Mouse (Mus musculus) cerebral cortex, adult 2 months (tissue): ENCODE results near the gene Slc45a3.

Source experiments
- whole genome bisulfite sequencing: fragments of 180-500 bp; shearing (Covaris S2); methylation state at CpG from one replicate; pipeline ENCODE4 v1.1.7; 2018; 5-methylcytosine and 5-hydroxymethylcytosine counted together

The Slc45a3 gene

GRCm38 (mm10) chr1:131962606-131963084 is at the start of gene Slc45a3:
Gene Slc45a3 (plus strand): TSS chr1:131962967.
- WGBS: under 1% methylated on average over 35 of the region's 35 CpGs

DNA sequence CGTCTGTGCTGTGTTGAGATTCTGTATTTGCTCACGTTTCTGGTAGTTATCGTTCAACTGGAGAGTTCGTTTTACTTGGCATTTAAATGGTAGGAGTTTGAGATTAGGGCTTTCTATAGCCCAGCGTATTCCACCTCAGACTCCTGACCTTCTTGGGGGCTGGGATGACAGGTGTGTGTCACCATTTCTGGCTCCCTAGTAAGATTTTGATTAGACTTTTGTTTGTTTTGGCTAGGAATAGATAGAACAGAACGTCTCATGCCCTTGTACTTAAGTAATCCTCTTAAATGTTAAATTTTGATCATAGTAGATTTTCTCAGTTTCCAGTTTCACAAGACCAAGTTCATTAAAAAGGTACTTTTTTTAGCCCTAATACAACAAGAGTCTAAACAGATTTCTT is 45.1 kb upstream of the Slc45a3 start:
- 62% methylated on average over 6 of the region's 6 CpGs for WGBS

DNA sequence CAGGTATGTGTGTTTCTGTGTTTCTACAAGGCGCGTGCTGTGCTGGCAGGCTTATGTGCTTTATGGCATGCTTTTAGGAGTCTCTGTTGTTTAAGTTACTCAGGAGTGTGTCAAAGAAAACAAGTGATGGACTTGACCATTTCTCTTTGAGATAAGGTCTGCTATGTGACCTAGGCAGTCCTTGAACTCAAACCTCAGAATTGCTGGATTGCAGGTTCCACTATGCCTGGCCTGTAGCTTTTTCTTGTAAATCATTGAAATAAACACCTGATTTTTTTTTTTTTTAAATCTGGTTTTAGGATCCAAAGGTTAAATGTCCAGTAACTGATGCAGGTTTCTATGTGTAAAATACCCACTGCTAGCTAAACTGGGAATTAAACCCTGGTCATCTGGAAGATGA is 43.7 kb upstream of the Slc45a3 start:
- WGBS: 98% methylated on average over 2 of the region's 2 CpGs

DNA sequence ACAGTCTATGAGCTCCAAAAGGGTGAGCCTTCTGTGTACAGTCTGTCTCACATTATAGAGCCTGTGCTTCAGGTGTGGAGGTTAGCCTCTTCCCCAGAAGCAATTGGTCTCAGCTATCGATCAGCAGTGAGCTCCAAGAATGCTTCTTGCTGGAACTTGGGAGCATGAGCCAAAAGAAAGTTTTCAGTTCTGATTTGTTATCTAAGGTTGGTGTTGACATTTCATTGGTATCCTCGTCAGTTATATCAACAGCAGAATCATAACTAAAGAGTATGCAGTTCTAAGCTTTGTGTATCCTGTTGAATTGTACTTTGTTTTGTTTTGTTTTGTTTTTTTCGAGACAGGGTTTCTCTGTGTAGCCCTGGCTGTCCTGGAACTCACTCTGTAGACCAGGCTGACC is 40.7 kb upstream of the Slc45a3 start:
- 87% methylated on average over 3 of the region's 3 CpGs for WGBS

GRCm38 (mm10) chr1:131933471-131933870 is 29.3 kb upstream of the Slc45a3 start:
- 81% methylated on average over 2 of the region's 2 CpGs for WGBS

DNA sequence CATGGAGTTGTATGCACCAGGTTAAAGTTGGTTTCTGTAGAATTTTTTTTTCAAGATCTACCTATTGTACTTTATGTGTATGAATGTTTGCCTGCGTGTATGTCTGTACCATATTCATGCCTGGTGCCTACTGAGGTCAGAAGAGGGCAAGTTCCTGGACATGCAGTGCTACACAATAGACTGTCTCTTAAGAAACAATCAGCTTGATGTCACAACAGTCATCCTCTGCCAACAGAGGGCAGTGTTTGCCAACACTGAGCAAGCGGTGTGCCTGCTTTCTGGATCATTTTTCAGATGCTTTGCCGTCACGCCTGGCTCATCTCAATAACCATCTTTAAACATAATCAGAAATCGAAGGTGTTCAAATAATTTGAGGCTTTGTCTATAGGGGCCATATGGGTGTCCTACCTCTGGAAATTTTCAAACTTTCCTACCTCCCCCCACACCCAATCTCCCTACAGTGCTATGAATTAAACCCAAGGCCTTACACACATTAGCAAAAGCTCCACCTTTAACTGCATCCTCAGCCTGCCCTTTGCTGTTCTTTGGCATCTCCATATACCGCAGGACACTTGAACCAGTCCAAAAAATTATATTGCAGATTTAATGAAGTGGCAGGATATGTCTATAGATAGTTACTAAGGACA is 25.0 kb upstream of the Slc45a3 start:
- WGBS: 36% methylated on average over 6 of the region's 6 CpGs

GRCm38 (mm10) chr1:131938811-131939210 is 24.0 kb upstream of the Slc45a3 start:
- 63% methylated on average over 1 of the region's 1 CpGs for WGBS

DNA sequence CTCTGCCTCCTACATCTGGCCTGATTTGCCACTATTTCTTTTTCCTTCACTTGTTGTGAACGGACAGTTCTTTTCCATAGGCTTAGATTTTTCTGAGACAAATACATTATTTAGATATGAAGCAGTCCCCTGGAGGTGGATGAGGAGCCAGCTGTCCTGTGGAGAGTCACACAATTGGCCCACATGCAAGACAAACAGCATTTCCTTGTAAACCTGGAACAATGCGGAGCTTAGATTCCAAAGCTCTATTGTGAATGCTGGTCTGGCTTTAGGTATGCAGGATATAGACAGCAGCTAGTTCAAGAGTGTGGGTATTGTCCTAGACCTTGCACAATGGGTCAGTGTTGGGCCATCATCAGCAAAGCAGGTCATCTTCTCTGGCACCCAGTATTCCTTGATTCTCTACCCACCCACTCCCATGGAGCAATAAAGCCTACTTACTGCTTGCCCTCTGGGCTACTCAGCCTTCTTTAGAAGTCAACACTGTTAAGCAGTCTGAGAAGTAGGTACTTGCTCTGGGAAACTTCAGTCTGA is 22.0 kb upstream of the Slc45a3 start:
- WGBS: 50% methylated on average over 2 of the region's 2 CpGs

DNA sequence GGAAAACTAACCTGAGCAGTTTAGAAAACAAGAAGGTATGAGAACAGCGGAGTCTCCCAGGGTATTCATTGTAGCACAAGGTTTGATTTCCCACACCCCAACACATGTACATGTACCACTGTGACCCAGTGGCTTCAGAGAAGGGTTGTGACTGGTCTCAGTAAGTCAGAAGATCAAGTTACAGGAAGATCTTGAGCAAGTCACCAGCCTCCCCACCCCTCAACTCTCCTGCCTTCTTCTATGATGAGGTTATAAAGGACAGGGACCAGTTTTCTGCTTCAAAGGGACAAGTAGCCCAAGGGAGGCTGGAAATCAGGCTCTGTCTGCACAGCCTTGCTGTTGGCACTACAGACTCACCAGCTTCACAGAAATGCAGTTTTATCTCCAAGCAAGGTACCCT is 21.3 kb upstream of the Slc45a3 start:
- WGBS: 97% methylated on average over 1 of the region's 1 CpGs

- 77% methylated on average over 16 of the region's 16 CpGs for WGBS
Observed at GRCm38 (mm10) chr1:131942621-131943590, 19.9 kb upstream of the Slc45a3 start.

GRCm38 (mm10) chr1:131945674-131946440 is 16.9 kb upstream of the Slc45a3 start:
- WGBS: 80% methylated on average over 10 of the region's 10 CpGs

GRCm38 (mm10) chr1:131946462-131947215 is 16.1 kb upstream of the Slc45a3 start:
- 86% methylated on average over 11 of the region's 11 CpGs for WGBS

GRCm38 (mm10) chr1:131947997-131948525 is 14.7 kb upstream of the Slc45a3 start:
- 72% methylated on average over 1 of the region's 1 CpGs for WGBS

- WGBS: 85% methylated on average over 12 of the region's 12 CpGs
Observed at GRCm38 (mm10) chr1:131954242-131954865, 8.4 kb upstream of the Slc45a3 start.

DNA sequence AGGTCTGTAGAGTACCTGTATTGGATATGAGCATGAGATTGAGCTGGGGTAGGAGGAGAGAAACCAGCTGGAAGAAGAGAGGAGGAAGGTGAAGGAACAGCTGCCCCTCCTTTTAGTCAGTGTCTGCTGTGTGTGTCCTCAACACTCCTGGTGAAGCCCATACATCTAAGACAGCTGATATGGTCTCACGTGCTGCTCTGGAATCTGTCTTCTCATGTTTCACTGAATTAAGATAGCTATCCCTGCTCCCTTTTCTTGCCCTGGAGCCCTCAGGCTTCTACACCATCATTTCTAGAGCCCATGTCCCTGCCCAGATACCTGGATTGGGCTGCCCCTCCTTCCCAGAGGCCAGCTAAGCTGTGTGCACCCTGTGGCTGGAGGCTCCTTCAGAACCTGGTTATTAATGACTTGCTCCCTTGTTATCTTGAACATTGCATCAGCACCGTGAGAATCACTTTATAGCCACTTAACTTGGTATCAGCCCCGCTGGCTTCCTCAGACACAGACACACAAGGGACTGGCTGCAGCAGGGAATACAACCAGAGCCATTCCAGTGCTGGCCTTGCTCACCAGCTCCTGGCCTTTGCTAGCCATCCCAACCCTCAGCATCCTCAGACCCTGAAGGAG is 7.5 kb upstream of the Slc45a3 start:
- WGBS: 82% methylated on average over 3 of the region's 3 CpGs

DNA sequence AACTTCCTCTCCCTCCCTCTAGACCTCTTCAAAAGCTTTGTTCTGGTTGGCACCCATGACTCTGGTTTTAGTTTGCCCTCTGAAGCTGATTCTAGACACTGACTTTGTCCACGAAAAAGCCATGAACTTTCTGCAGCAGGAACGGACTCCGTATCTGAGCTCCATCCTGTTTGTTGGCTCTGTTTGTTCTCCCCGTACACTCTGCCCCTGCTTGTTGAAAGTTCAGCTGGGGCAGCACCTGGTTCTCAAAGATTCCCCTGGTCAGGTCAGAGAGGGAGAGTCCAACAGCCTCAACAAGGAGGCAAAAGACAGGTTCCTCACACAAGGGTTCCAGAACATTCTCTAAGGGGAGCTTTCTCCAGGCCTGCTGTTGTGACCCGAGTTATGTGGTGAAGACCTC is 5.4 kb upstream of the Slc45a3 start:
- WGBS: 90% methylated on average over 5 of the region's 5 CpGs

DNA sequence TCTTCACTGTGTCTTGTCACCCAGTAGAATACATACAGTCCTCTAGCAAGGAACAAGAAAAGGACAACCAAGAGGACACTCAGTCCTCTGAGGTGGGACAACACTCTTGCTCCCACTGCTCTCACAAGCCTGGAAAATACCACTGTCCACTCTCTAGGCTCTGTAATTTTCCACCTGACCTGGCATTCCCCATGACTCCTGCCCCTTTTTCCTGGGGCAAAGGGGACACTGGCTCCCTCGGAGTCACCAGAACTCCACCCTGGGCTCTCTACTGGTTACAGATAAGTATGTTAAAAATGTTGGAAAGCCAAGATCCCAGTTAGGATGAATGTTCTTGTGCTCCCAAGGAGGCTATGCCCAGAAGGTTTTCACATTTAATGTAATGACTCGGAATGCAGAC is 1.8 kb upstream of the Slc45a3 start:
- 78% methylated on average over 2 of the region's 2 CpGs for WGBS

- WGBS: 3% methylated on average over 76 of the region's 76 CpGs
Observed at GRCm38 (mm10) chr1:131963085-131963951, 551 bp downstream of the Slc45a3 start.

GRCm38 (mm10) chr1:131964100-131964499 is 1.3 kb downstream of the Slc45a3 start:
- WGBS: 59% methylated on average over 5 of the region's 5 CpGs
